Mouse (Mus musculus): ENCODE data around the gene Sema3a.

DNA sequence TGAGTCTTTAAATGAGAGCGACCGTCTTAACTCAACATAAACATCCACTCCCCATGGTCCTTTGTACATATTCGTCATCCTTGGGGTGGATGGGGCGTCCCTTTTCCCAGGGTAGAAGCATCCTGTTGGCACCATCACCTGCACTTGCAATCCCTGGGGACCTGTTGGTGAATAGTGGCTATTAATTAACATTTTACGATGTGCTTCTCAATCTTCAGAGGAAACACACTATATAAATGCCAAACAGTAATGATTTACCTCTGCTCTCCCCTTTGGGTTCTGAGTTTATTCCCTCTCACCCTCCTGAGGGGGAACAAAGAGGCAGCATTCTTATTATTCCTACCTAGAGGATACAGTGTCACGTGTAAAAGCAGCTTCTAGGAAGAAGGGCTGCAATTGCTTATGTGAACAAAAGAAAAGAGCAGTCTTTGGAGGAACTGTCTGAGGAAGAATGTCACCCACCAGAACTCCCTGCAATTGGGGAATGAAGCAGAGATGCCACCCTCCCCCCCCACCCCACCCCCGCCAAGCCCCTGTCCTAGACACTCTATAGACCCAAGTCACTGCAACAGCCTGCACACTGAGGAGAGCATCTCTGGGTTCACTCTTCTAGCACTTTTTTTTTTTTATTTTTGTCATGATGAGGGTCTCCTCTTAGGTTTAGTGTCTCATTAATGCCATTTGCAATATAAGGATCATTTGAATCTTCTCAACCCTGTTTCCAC is 19.7 kb downstream of the Sema3a start:
- TF ChIP-seq GATA1 (IDR thresholded peaks at IDR 0.05; ENCODE audit: low read length) (no peak), TAL1 (IDR thresholded peaks at IDR 0.05; ENCODE audit: low read length) (no peak)
